9 mouse cellular contexts compared by ENCODE assay signal in genomic region chr11:53590368-53590768, GRCm38 (mm10). TPM values are rescaled to one million over a fixed set of nuclear protein-coding genes. Genes with fewer than 3 reads are reported as not detected.
DNase-seq lines count a peak whose midpoint lies in the region; ATAC-seq lines count a peak whose summit lies in the region.
"Had no signal": no experiment of that assay in that cellular context is flagged by ENCODE, and none has a peak within 500 bp of the region (broad histone marks: within the 10 kb centered on the region; RNA-seq: fewer than 3 reads in every experiment).

No protein-coding gene starts in this region.

- 43% methylated on average over 15 of the region's 15 CpGs for WGBS in forebrain, embryonic 14.5 days
- WGBS in forebrain, embryonic 15.5 days, result 40% methylated on average over 15 of the region's 15 CpGs

- H3K27ac ChIP-seq in forebrain, embryonic 14.5 days (ENCODE audit: low read depth, low read length), result no peak overlapping the region
- H3K27ac ChIP-seq in forebrain, embryonic 15.5 days (replicated peaks), result no peak overlapping the region
- H3K27ac ChIP-seq: limb, embryonic 15.5 days had no signal

- no peak for ATAC-seq in forebrain, embryonic 14.5 days
- ATAC-seq in forebrain, embryonic 15.5 days (replicated peaks), result no peak

- H3K27me3 ChIP-seq in forebrain, embryonic 14.5 days (replicated peaks; ENCODE audit: control insufficient read depth, insufficient read depth, low read length), result no peaks in the 10 kb centered on the region
- H3K27me3 ChIP-seq in forebrain, embryonic 15.5 days, result no peaks in the 10 kb centered on the region
- H3K27me3 ChIP-seq: limb, embryonic 15.5 days had no signal

- H3K9ac ChIP-seq in forebrain, embryonic 14.5 days (ENCODE audit: low read length), result no peak overlapping the region
- no peak overlapping the region for H3K9ac ChIP-seq in forebrain, embryonic 15.5 days (replicated peaks)
- H3K9ac ChIP-seq: limb, embryonic 15.5 days had no signal

- no peak overlapping the region for H3K4me2 ChIP-seq in forebrain, embryonic 14.5 days (ENCODE audit: low read length)
- no peak overlapping the region for H3K4me2 ChIP-seq in forebrain, embryonic 15.5 days (replicated peaks)
- H3K4me2 ChIP-seq: limb, embryonic 15.5 days had no signal

- H3K9me3 ChIP-seq in forebrain, embryonic 14.5 days (replicated peaks; ENCODE audit: control insufficient read depth, low read length), result no peaks in the 10 kb centered on the region
- no peaks in the 10 kb centered on the region for H3K9me3 ChIP-seq in forebrain, embryonic 15.5 days
- H3K9me3 ChIP-seq: limb, embryonic 15.5 days had no signal

- DNase-seq in forebrain, embryonic 14.5 days (ENCODE audit: low spot score), result peak; percentile 37
- DNase-seq in right cerebral cortex, postnatal 14 days, result peak; percentile 60
- no peak for DNase-seq in right cerebral cortex, postnatal 36 days (ENCODE audit: low spot score in 2 of 2)
- peak; percentile 29 to 45 for DNase-seq in cerebellum, postnatal 36 days
- peak; percentile 46 for DNase-seq in heart, postnatal 4 days
- DNase-seq in lung, postnatal 25 days (ENCODE audit: low spot score), result peak; percentile 29
- DNase-seq in testis, postnatal 10 days (ENCODE audit: low spot score), result peak; percentile 72

- no peak overlapping the region for H3K4me3 ChIP-seq in forebrain, embryonic 14.5 days (ENCODE audit: low read depth, low read length)
- H3K4me3 ChIP-seq in forebrain, embryonic 15.5 days, result no peak overlapping the region
- H3K4me3 ChIP-seq: limb, embryonic 15.5 days had no signal

- H3K36me3 ChIP-seq in forebrain, embryonic 14.5 days (ENCODE audit: control insufficient read depth, insufficient read depth, low read length), result peaks cover 86% of the 10 kb centered on the region
- peaks cover 89% of the 10 kb centered on the region for H3K36me3 ChIP-seq in forebrain, embryonic 15.5 days

- no peaks in the 10 kb centered on the region for H3K4me1 ChIP-seq in forebrain, embryonic 14.5 days (ENCODE audit: control insufficient read depth, insufficient read depth, low read length)
- H3K4me1 ChIP-seq in forebrain, embryonic 15.5 days, result no peaks in the 10 kb centered on the region
- H3K4me1 ChIP-seq: limb, embryonic 15.5 days had no signal

RNA-seq across cellular contexts. Expression of gene Kif3a, which starts 23.2 kb away (rescaled TPM):
- polyA plus RNA-seq in forebrain, embryonic 14.5 days (2014; fragmentation: Nextera tagmentation; extraction: Ambion mirVana), result 215 and 216 TPM in 2 replicates
- polyA plus RNA-seq in forebrain, embryonic 15.5 days (2015; fragmentation: Nextera tagmentation; extraction: Ambion mirVana), result 262 and 280 TPM in 2 replicates
- 10 to 100 TPM; 14.1 to 14.4 TPM for total RNA-seq in heart, postnatal 4 days (2021)

RNA-seq across cellular contexts. Expression of gene Il4, which starts 28.1 kb away (rescaled TPM):
- polyA plus RNA-seq in forebrain, embryonic 14.5 days (2014; fragmentation: Nextera tagmentation; extraction: Ambion mirVana), result 5.9 and 6.9 TPM in 2 replicates
- polyA plus RNA-seq in forebrain, embryonic 15.5 days (2015; fragmentation: Nextera tagmentation; extraction: Ambion mirVana), result 3.9 and 4.3 TPM in 2 replicates
- not detected for total RNA-seq in heart, postnatal 4 days (2021)

RNA-seq across cellular contexts. Expression of gene Il13, which starts 44.1 kb away (rescaled TPM):
- not detected in 2 replicates for polyA plus RNA-seq in forebrain, embryonic 14.5 days (2014; fragmentation: Nextera tagmentation; extraction: Ambion mirVana)
- not detected in 2 replicates for polyA plus RNA-seq in forebrain, embryonic 15.5 days (2015; fragmentation: Nextera tagmentation; extraction: Ambion mirVana)
- total RNA-seq in heart, postnatal 4 days (2021), result not detected
- polyA plus RNA-seq: limb, embryonic 15.5 days had no signal

Comparison
In these comparisons a context has a peak if more than half of its experiments do, and no peak if none do; other contexts are left out.
1. DNase-seq: peak in forebrain, embryonic 14.5 days (single experiment), right cerebral cortex, postnatal 14 days (single experiment), cerebellum, postnatal 36 days (2 of 2), heart, postnatal 4 days (single experiment), lung, postnatal 25 days (single experiment) and testis, postnatal 10 days (single experiment); none in right cerebral cortex, postnatal 36 days (0 of 2).